Mouse (Mus musculus) midbrain, embryonic 11.5 days (tissue): ENCODE data around the gene Csf1. TPM values are rescaled to one million over a fixed set of nuclear protein-coding genes. Genes with fewer than 3 reads are reported as not detected.
"Not testable (repeated sequence)": the region's sequence is repeated elsewhere in the genome, so short reads cannot be mapped to it uniquely, and the experiment has no call there.

Source experiments
- ATAC-seq: fragments of 200-750 bp; cut with Nextera tagmentation; 2 replicates; pipeline ENCODE4 v1.8.0; 2017; ENCODE audit warnings: moderate TSS enrichment, moderate library complexity; ENCODE audit not compliant: low FRiP score
- DNase-seq: peaks from one replicate; pipeline ENCODE4 v3.0.0; 2015; ENCODE audit warnings: low spot score; ENCODE audit errors: missing footprints
- H3K27ac ChIP-seq: fragments of 300-500 bp; sonication (generic); 2 replicates; pipeline ENCODE4 v1.5.1; 2014; ENCODE audit warnings: low read depth, low read length
- H3K27me3 ChIP-seq: fragments of 300-500 bp; sonication (generic); 2 replicates; pipeline ENCODE4 v1.6.1; 2014; ENCODE audit warnings: mild to moderate bottlenecking, low read length, moderate library complexity, mixed read lengths; ENCODE audit not compliant: control insufficient read depth, insufficient read depth
- H3K36me3 ChIP-seq: fragments of 300-500 bp; sonication (generic); 2 replicates; pipeline ENCODE4 v1.6.1; 2014; ENCODE audit warnings: mild to moderate bottlenecking, low read length, moderate library complexity, mixed read lengths; ENCODE audit not compliant: control insufficient read depth, insufficient read depth
- H3K4me1 ChIP-seq: fragments of 300-500 bp; sonication (generic); 2 replicates; pipeline ENCODE4 v1.6.1; 2014; ENCODE audit warnings: low read length; ENCODE audit not compliant: control insufficient read depth, insufficient read depth
- H3K4me2 ChIP-seq: fragments of 300-500 bp; sonication (generic); 2 replicates; pipeline ENCODE4 v1.6.1; 2014; ENCODE audit warnings: mild to moderate bottlenecking, moderate library complexity
- H3K4me3 ChIP-seq: fragments of 300-500 bp; sonication (generic); 2 replicates; pipeline ENCODE4 v1.5.1; 2014; ENCODE audit warnings: low read depth, low read length
- H3K9ac ChIP-seq: fragments of 300-500 bp; sonication (generic); 2 replicates; pipeline ENCODE4 v1.6.1; 2014; ENCODE audit warnings: low read length
- H3K9me3 ChIP-seq: fragments of 300-500 bp; sonication (generic); 2 replicates; pipeline ENCODE4 v1.6.1; 2016; ENCODE audit warnings: low read length; ENCODE audit not compliant: control insufficient read depth
- WGBS: fragments of 180-500 bp; shearing (Covaris S2); extraction: QIAGEN DNeasy Blood & Tissue Kit; methylation state at CpG from one replicate; pipeline ENCODE4 v1.1.7; 2014; 5-methylcytosine and 5-hydroxymethylcytosine counted together
- polyA plus RNA-seq: library from polyadenylated mRNA; unstranded; fragments of >200 nt; fragmentation: Nextera tagmentation; extraction: Ambion mirVana; gene quantifications from 2 replicates; pipeline ENCODE4 v1.2.1, GENCODE M21; 2014

The Csf1 gene
- polyA plus RNA-seq, 1 experiment from 2014 or later = 5.7 TPM

GRCm38 (mm10) chr3:107735620-107736019 lies 24.6 kb downstream of the Csf1 start:
- not testable (repeated sequence) for H3K9me3 ChIP-seq, H3K27me3 ChIP-seq, H3K36me3 ChIP-seq, H3K4me2 ChIP-seq, DNase-seq, H3K9ac ChIP-seq, ATAC-seq, H3K4me3 ChIP-seq, H3K27ac ChIP-seq
- WGBS = 95% methylated on average over 13 of the region's 13 CpGs
- H3K4me1 ChIP-seq = peaks cover 11% of the 10 kb centered on the region

- no peaks in the 10 kb centered on the region for H3K27me3 ChIP-seq
- 83% methylated on average over 1 of the region's 1 CpGs for WGBS
- no peak overlapping the region for H3K4me2 ChIP-seq
- H3K4me1 ChIP-seq = no peaks in the 10 kb centered on the region
- H3K4me3 ChIP-seq = no peak overlapping the region
- ATAC-seq (no peak), DNase-seq (no peak)
- no peaks in the 10 kb centered on the region for H3K36me3 ChIP-seq
- no peak overlapping the region for H3K27ac ChIP-seq
- H3K9me3 ChIP-seq = no peaks in the 10 kb centered on the region
- no peak overlapping the region for H3K9ac ChIP-seq
Observed at GRCm38 (mm10) chr3:107733329-107733728, 26.9 kb downstream of the Csf1 start.

- no peak overlapping the region for H3K4me3 ChIP-seq
- H3K4me2 ChIP-seq = no peak overlapping the region
- no peaks in the 10 kb centered on the region for H3K4me1 ChIP-seq
- no peak overlapping the region for H3K27ac ChIP-seq
- H3K9me3 ChIP-seq = no peaks in the 10 kb centered on the region
- no peak overlapping the region for H3K9ac ChIP-seq
- ATAC-seq = no peak
- 68% methylated on average over 2 of the region's 2 CpGs for whole genome bisulfite sequencing
- no peaks in the 10 kb centered on the region for H3K27me3 ChIP-seq
- H3K36me3 ChIP-seq = no peaks in the 10 kb centered on the region
- no peak for DNase-seq
Observed at GRCm38 (mm10) chr3:107730236-107730635, 30.0 kb downstream of the Csf1 start.

GRCm38 (mm10) chr3:107728509-107728908 lies 31.8 kb downstream of the Csf1 start:
- DNase-seq (no peak), ATAC-seq (no peak)
- Histone ChIP-seq H3K36me3 (no peaks in the 10 kb centered on the region), H3K27ac (no peak overlapping the region), H3K27me3 (no peaks in the 10 kb centered on the region), H3K4me2 (no peak overlapping the region), H3K9me3 (no peaks in the 10 kb centered on the region), H3K9ac (no peak overlapping the region), H3K4me3 (no peak overlapping the region), H3K4me1 (no peaks in the 10 kb centered on the region)
- 38% methylated on average over 1 of the region's 1 CpGs for WGBS

GRCm38 (mm10) chr3:107715971-107716370 lies 44.3 kb downstream of the Csf1 start:
- Histone ChIP-seq H3K27me3 (no peaks in the 10 kb centered on the region), H3K36me3 (no peaks in the 10 kb centered on the region), H3K9me3 (no peaks in the 10 kb centered on the region), H3K4me2 (no peak overlapping the region), H3K4me1 (no peaks in the 10 kb centered on the region), H3K4me3 (no peak overlapping the region), H3K27ac (no peak overlapping the region), H3K9ac (no peak overlapping the region)
- DNase-seq (no peak), ATAC-seq (no peak)
- WGBS = 90% methylated on average over 1 of the region's 1 CpGs

- Histone ChIP-seq H3K9me3 (no peaks in the 10 kb centered on the region), H3K27me3 (no peaks in the 10 kb centered on the region), H3K9ac (no peak overlapping the region), H3K4me1 (no peaks in the 10 kb centered on the region), H3K4me2 (no peak overlapping the region), H3K27ac (peak overlapping the region; percentile 0; the same call in 1 of the 2 replicates), H3K4me3 (no peak overlapping the region), H3K36me3 (no peaks in the 10 kb centered on the region)
- 74% methylated on average over 5 of the region's 5 CpGs for WGBS
- DNase-seq = no peak
- no peak for ATAC-seq
Observed at GRCm38 (mm10) chr3:107714276-107714933, 45.9 kb downstream of the Csf1 start.

- 73% methylated on average over 3 of the region's 3 CpGs for WGBS
- Histone ChIP-seq H3K4me1 (no peaks in the 10 kb centered on the region), H3K27me3 (no peaks in the 10 kb centered on the region), H3K9ac (no peak overlapping the region), H3K4me2 (no peak overlapping the region), H3K4me3 (no peak overlapping the region), H3K9me3 (no peaks in the 10 kb centered on the region), H3K36me3 (no peaks in the 10 kb centered on the region), H3K27ac (no peak overlapping the region)
- ATAC-seq = no peak
- DNase-seq = no peak
Observed at GRCm38 (mm10) chr3:107712081-107712480, 48.2 kb downstream of the Csf1 start.

- Histone ChIP-seq H3K9me3 (no peaks in the 10 kb centered on the region), H3K36me3 (no peaks in the 10 kb centered on the region), H3K4me1 (no peaks in the 10 kb centered on the region), H3K4me2 (no peak overlapping the region), H3K9ac (no peak overlapping the region), H3K27me3 (no peaks in the 10 kb centered on the region), H3K4me3 (no peak overlapping the region), H3K27ac (no peak overlapping the region)
- DNase-seq = no peak
- 52% methylated on average over 3 of the region's 3 CpGs for WGBS
- no peak for ATAC-seq
Observed at GRCm38 (mm10) chr3:107709156-107709555, 51.1 kb downstream of the Csf1 start.

- no peak overlapping the region for H3K27ac ChIP-seq
Observed at GRCm38 (mm10) chr3:107707239-107707638, 53.0 kb downstream of the Csf1 start.

More at GRCm38 (mm10) chr3:107707239-107707638, 53.0 kb downstream of the Csf1 start:
- H3K4me3 ChIP-seq = no peak overlapping the region
- H3K27me3 ChIP-seq = no peaks in the 10 kb centered on the region
- ATAC-seq (no peak), DNase-seq (no peak)
- no peak overlapping the region for H3K9ac ChIP-seq
- no peaks in the 10 kb centered on the region for H3K9me3 ChIP-seq
- 93% methylated on average over 4 of the region's 4 CpGs for WGBS
- H3K36me3 ChIP-seq = no peaks in the 10 kb centered on the region
- H3K4me1 ChIP-seq = no peaks in the 10 kb centered on the region
- H3K4me2 ChIP-seq = no peak overlapping the region
